Mouse (Mus musculus) MEL (cell line): ENCODE measurements around the gene Clcn6. TPM values are rescaled to one million over a fixed set of nuclear protein-coding genes. Genes with fewer than 3 reads are reported as not detected.

Experiments
- DNase-seq: peaks from one replicate; pipeline ENCODE4 v3.0.0; 2011; ENCODE audit warnings: low read depth, low spot score
- H3K27ac ChIP-seq: 2 replicates; pipeline ENCODE4 v1.5.1; 2012; ENCODE audit warnings: low read depth, mild to moderate bottlenecking, control low read depth, low read length, moderate library complexity; ENCODE audit not compliant: control insufficient read depth
- H3K27me3 ChIP-seq, 2 experiments: fragments of 150-350 bp in 1 of 2; sonication (generic) in 1 of 2; 2 replicates each; pipeline ENCODE4 v1.6.1; 2012; ENCODE audit warnings: low read length in 2 of 2, mild to moderate bottlenecking in 2 of 2, improper control_type of control experiment in 1 of 2, moderate library complexity in 1 of 2; ENCODE audit not compliant: insufficient read depth in 2 of 2, control insufficient read depth in 1 of 2
- H3K36me3 ChIP-seq, 2 experiments: 2 replicates each; pipeline ENCODE4 v1.6.1; 2012 to 2014; ENCODE audit warnings: low read length in 2 of 2, improper control_type of control experiment in 1 of 2, inconsistent platforms in 1 of 2, mild to moderate bottlenecking in 1 of 2; ENCODE audit not compliant: insufficient read depth in 2 of 2, control insufficient read depth in 1 of 2
- H3K4me1 ChIP-seq, 2 experiments: fragments of 150-350 bp in 1 of 2; sonication (generic) in 1 of 2; 2 replicates each; pipeline ENCODE4 v1.6.1; 2012; ENCODE audit warnings: low read length in 2 of 2, improper control_type of control experiment in 1 of 2, mild to moderate bottlenecking in 1 of 2; ENCODE audit not compliant: insufficient read depth in 2 of 2, control insufficient read depth in 1 of 2
- H3K4me3 ChIP-seq, 2 experiments: fragments of 150-350 bp in 1 of 2; sonication (generic) in 1 of 2; 2 replicates each; pipeline ENCODE4 v1.5.1; 2012; ENCODE audit warnings: low read depth in 2 of 2, low read length in 2 of 2, mild to moderate bottlenecking in 2 of 2, moderate library complexity in 2 of 2, control low read depth in 1 of 2, improper control_type of control experiment in 1 of 2; ENCODE audit not compliant: control insufficient read depth in 1 of 2, insufficient read depth in 1 of 2
- H3K79me2 ChIP-seq: 2 replicates; pipeline ENCODE4 v1.6.1; 2012; ENCODE audit warnings: mild to moderate bottlenecking, low read length, moderate library complexity; ENCODE audit not compliant: control insufficient read depth, poor library complexity, insufficient read depth
- H3K9ac ChIP-seq: 2 replicates; pipeline ENCODE4 v1.6.1; 2012; ENCODE audit warnings: low read depth, mild to moderate bottlenecking, control low read depth, low read length, moderate library complexity; ENCODE audit not compliant: control insufficient read depth, poor library complexity, severe bottlenecking
- H3K9me3 ChIP-seq: fragments of 150-350 bp; sonication (generic); replicated peaks from 2 replicates; pipeline ENCODE4 v1.6.1; 2012; ENCODE audit warnings: mild to moderate bottlenecking, low read length, improper control_type of control experiment, moderate library complexity; ENCODE audit not compliant: insufficient read depth
- BHLHE40 ChIP-seq: IDR thresholded peaks from 2 replicates; pipeline ENCODE4 v1.6.1; 2012; ENCODE audit warnings: low read depth, mild to moderate bottlenecking, inconsistent platforms, low read length, improper control_type of control experiment, borderline replicate concordance
- CHD1 ChIP-seq: IDR thresholded peaks from 2 replicates; pipeline ENCODE4 v1.6.1; 2012; ENCODE audit warnings: low read depth, mild to moderate bottlenecking, inconsistent platforms, low read length, improper control_type of control experiment
- CHD2 ChIP-seq: IDR thresholded peaks from 2 replicates; pipeline ENCODE4 v1.6.1; 2011; ENCODE audit warnings: low read length, improper control_type of control experiment
- CTCF ChIP-seq, 3 experiments: IDR thresholded peaks in 2 of 3; conservative IDR thresholded peaks in 1 of 3; 2 replicates each; pipeline ENCODE4 v1.5.1; 2011 to 2012; ENCODE audit warnings: low read length in 3 of 3, low read depth in 2 of 3, mild to moderate bottlenecking in 2 of 3, improper control_type of control experiment in 1 of 3, inconsistent platforms in 1 of 3, mixed read lengths in 1 of 3, moderate library complexity in 1 of 3; ENCODE audit not compliant: control insufficient read depth in 1 of 3, insufficient read depth in 1 of 3, poor library complexity in 1 of 3, severe bottlenecking in 1 of 3
- E2F4 ChIP-seq: IDR thresholded peaks from 2 replicates; pipeline ENCODE4 v1.6.1; 2011; ENCODE audit warnings: low read depth, low read length, improper control_type of control experiment, borderline replicate concordance
- ELF1 ChIP-seq: IDR thresholded peaks from 2 replicates; pipeline ENCODE4 v1.6.1; 2014; ENCODE audit warnings: low read depth, mild to moderate bottlenecking, inconsistent platforms, low read length, improper control_type of control experiment, moderate library complexity
- EP300 ChIP-seq, 2 experiments: IDR thresholded peaks; 2 replicates each; pipeline ENCODE4 v1.6.1; 2011; ENCODE audit warnings: improper control_type of control experiment in 2 of 2, low read length in 2 of 2, low read depth in 1 of 2, mild to moderate bottlenecking in 1 of 2
- GATA1 ChIP-seq: IDR thresholded peaks from 2 replicates; pipeline ENCODE4 v1.6.1; 2011; ENCODE audit warnings: low read depth, low read length, improper control_type of control experiment
- HCFC1 ChIP-seq: IDR thresholded peaks from 2 replicates; pipeline ENCODE4 v1.6.1; 2012; ENCODE audit warnings: low read depth, mild to moderate bottlenecking, inconsistent platforms, low read length, improper control_type of control experiment, moderate library complexity
- KAT2A ChIP-seq: conservative IDR thresholded peaks from 2 replicates; pipeline ENCODE4 v1.6.1; 2012; ENCODE audit warnings: low read depth, low read length, improper control_type of control experiment, inconsistent platforms
- MAFK ChIP-seq: IDR thresholded peaks from 2 replicates; pipeline ENCODE4 v1.6.1; 2011; ENCODE audit warnings: low read depth, mild to moderate bottlenecking, low read length, improper control_type of control experiment, borderline replicate concordance
- MAX ChIP-seq: IDR thresholded peaks from 2 replicates; pipeline ENCODE4 v1.6.1; 2011; ENCODE audit warnings: low read length, improper control_type of control experiment
- MEF2A ChIP-seq: IDR thresholded peaks from 2 replicates; pipeline ENCODE4 v1.6.1; 2014; ENCODE audit warnings: low read depth, mild to moderate bottlenecking, inconsistent platforms, low read length, improper control_type of control experiment; ENCODE audit not compliant: poor library complexity, insufficient replicate concordance, severe bottlenecking; ENCODE audit errors: extremely low read depth
- MXI1 ChIP-seq: IDR thresholded peaks from 2 replicates; pipeline ENCODE4 v1.6.1; 2011; ENCODE audit warnings: mild to moderate bottlenecking, low read depth, low read length, improper control_type of control experiment
- MYC ChIP-seq: IDR thresholded peaks from 2 replicates; pipeline ENCODE4 v1.6.1; 2011; ENCODE audit warnings: low read depth, mild to moderate bottlenecking, low read length, improper control_type of control experiment, moderate library complexity
- NRF1 ChIP-seq: IDR thresholded peaks from 2 replicates; pipeline ENCODE4 v1.6.1; 2014; ENCODE audit warnings: low read depth, mild to moderate bottlenecking, inconsistent platforms, low read length, improper control_type of control experiment, moderate library complexity; ENCODE audit not compliant: poor library complexity, insufficient read depth, severe bottlenecking
- RAD21 ChIP-seq: IDR thresholded peaks from 2 replicates; pipeline ENCODE4 v1.6.1; 2011; ENCODE audit warnings: mild to moderate bottlenecking, low read depth, low read length, improper control_type of control experiment
- SIN3A ChIP-seq: IDR thresholded peaks from 2 replicates; pipeline ENCODE4 v1.6.1; 2012; ENCODE audit warnings: low read length, improper control_type of control experiment, inconsistent platforms
- SMC3 ChIP-seq: IDR thresholded peaks from 2 replicates; pipeline ENCODE4 v1.6.1; 2011; ENCODE audit warnings: low read depth, low read length, improper control_type of control experiment
- TAL1 ChIP-seq: IDR thresholded peaks from 2 replicates; pipeline ENCODE4 v1.6.1; 2012; ENCODE audit warnings: mild to moderate bottlenecking, inconsistent platforms, low read length, moderate library complexity, mixed read lengths
- TBP ChIP-seq: IDR thresholded peaks from 2 replicates; pipeline ENCODE4 v1.8.0; 2011; ENCODE audit warnings: low read depth, low read length, improper control_type of control experiment
- TCF12 ChIP-seq: IDR thresholded peaks from 2 replicates; pipeline ENCODE4 v1.6.1; 2014; ENCODE audit warnings: low read depth, mild to moderate bottlenecking, inconsistent platforms, low read length, improper control_type of control experiment, moderate library complexity
- USF1 ChIP-seq: IDR thresholded peaks from 2 replicates; pipeline ENCODE4 v1.6.1; 2014; ENCODE audit warnings: low read depth, mild to moderate bottlenecking, inconsistent platforms, low read length, improper control_type of control experiment, moderate library complexity
- USF2 ChIP-seq, 2 experiments: IDR thresholded peaks; 2 replicates each; pipeline ENCODE4 v1.6.1; 2011 to 2012; ENCODE audit warnings: improper control_type of control experiment in 2 of 2, low read length in 2 of 2, borderline replicate concordance in 1 of 2, inconsistent platforms in 1 of 2, low read depth in 1 of 2, mild to moderate bottlenecking in 1 of 2; ENCODE audit not compliant: insufficient read depth in 1 of 2
- ZC3H11A ChIP-seq: IDR thresholded peaks from 2 replicates; pipeline ENCODE4 v1.6.1; 2012; ENCODE audit warnings: low read depth, mild to moderate bottlenecking, inconsistent platforms, low read length, improper control_type of control experiment
- polyA plus RNA-seq, 2 experiments: library from polyadenylated mRNA; stranded (reverse) in 1 of 2; unstranded in 1 of 2; fragments of >175 nt in 1 of 2; fragments of >200 nt in 1 of 2; gene quantifications; 2 replicates each; pipeline versions ENCODE4 v1.2.1 to v1.2.4; 2012; ENCODE audit warnings: low replicate concordance in 2 of 2, low read depth in 1 of 2; ENCODE audit not compliant: insufficient read length in 2 of 2, insufficient read depth in 1 of 2, missing spikeins in 1 of 2
- total RNA-seq: library from RNA; depleted of rRNA; stranded (reverse); fragments of 300-350 nt; gene quantifications from 2 replicates; pipeline ENCODE4 v1.2.3, GENCODE M21; 2012

Clcn6 gene
- total and polyA plus RNA-seq, 3 experiments, result 5.8 to 17.5 TPM; not detected in 1

DNA sequence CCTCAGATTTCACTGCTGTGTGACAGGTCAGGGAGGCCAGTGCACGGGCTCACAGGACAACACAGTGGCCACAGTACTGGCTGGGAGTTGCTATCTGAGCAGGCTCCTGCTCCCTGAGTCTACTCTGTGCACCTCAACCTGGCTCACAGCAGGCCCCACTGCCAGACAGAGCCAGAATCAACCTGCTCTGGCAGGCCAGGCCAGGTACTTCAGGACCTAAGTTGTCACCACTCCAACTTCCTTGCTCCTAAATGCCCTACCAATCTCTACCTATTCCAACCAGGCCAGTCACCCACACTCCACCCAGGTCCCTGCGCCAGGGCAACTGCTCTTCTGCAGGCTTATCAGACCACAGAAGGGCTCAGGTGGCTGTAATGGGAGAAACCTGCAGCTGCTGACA is 29.0 kb downstream of the Clcn6 start:
- no peak overlapping the region for H3K9ac ChIP-seq
- no peaks in the 10 kb centered on the region for H3K9me3 ChIP-seq
- H3K36me3 ChIP-seq, result no peaks in the 10 kb centered on the region; a peak in 1 of 4 replicates
- H3K27me3 ChIP-seq, result no peaks in the 10 kb centered on the region
- H3K27ac ChIP-seq, result no peak overlapping the region
- TF ChIP-seq ELF1 (no peak), HCFC1 (no peak), CTCF (IDR thresholded peaks at IDR 0.05 in 2 of 3, conservative IDR thresholded peaks at IDR 0.05 in 1 of 3; ENCODE audit: control insufficient read depth in 1 of 3, insufficient read depth in 1 of 3, low read depth in 2 of 3, low read length in 3 of 3, poor library complexity in 1 of 3, severe bottlenecking in 1 of 3) (no peak), MAFK (no peak), USF1 (no peak), EP300 (IDR thresholded peaks at IDR 0.05; ENCODE audit: low read depth in 1 of 2, low read length in 2 of 2) (no peak), MEF2A (no peak), E2F4 (no peak), MAX (no peak), CHD2 (no peak), CHD1 (no peak), NRF1 (no peak), SMC3 (no peak), BHLHE40 (no peak), SIN3A (no peak), KAT2A (no peak), MXI1 (no peak), MYC (no peak), GATA1 (no peak)
- H3K4me1 ChIP-seq, result no peaks in the 10 kb centered on the region
- H3K4me3 ChIP-seq, result no peak overlapping the region
- DNase-seq, result no peak
- no peaks in the 10 kb centered on the region for H3K79me2 ChIP-seq

DNA sequence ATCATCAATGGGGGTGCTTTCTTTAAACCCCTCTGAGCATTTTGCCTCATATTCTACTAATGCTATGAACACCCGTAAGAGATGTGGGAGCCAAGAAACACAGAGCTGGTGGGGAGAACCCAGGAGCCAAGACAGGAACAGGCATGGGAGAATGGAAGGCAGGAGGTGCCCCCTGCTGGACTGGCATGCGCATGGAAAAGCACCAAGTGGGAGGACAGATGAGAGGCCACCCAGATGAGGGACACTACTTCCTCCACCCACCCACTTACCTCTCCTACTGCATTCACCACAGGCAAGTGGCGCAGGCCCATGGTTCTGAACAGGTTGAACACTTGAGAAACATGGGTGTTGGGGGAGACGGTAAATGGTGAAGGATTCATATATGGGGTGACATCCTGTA is 30.2 kb downstream of the Clcn6 start:
- peak; percentile 31 for DNase-seq
- no peak overlapping the region for H3K4me3 ChIP-seq
- no peaks in the 10 kb centered on the region for H3K79me2 ChIP-seq
- no peaks in the 10 kb centered on the region for H3K4me1 ChIP-seq
- H3K27me3 ChIP-seq, result no peaks in the 10 kb centered on the region
- H3K9me3 ChIP-seq, result no peaks in the 10 kb centered on the region
- TF ChIP-seq TAL1, result no peak
- peak; percentile 45 to 73 (median 64) for TF ChIP-seq CTCF (IDR thresholded peaks at IDR 0.05 in 2 of 3, conservative IDR thresholded peaks at IDR 0.05 in 1 of 3; ENCODE audit: control insufficient read depth in 1 of 3, insufficient read depth in 1 of 3, low read depth in 2 of 3, low read length in 3 of 3, poor library complexity in 1 of 3, severe bottlenecking in 1 of 3)
- TF ChIP-seq SMC3, result peak; percentile 58
- no peak for TF ChIP-seq MXI1
- TF ChIP-seq RAD21, result peak; percentile 49
- TF ChIP-seq TCF12, result no peak
- no peak for TF ChIP-seq TBP
- 0 out of 2 replicates have a peak, but pooled peaks have one; percentile 4 for TF ChIP-seq ZC3H11A
- no peak for TF ChIP-seq USF2 (IDR thresholded peaks at IDR 0.05; ENCODE audit: borderline replicate concordance in 1 of 2, insufficient read depth in 1 of 2, low read depth in 1 of 2, low read length in 2 of 2)
- TF ChIP-seq, all 39 proteins: peak for 4
- Histone ChIP-seq H3K36me3 (no peaks in the 10 kb centered on the region; a peak in 1 of 4 replicates), H3K9ac (no peak overlapping the region), H3K27ac (no peak overlapping the region)
